Mouse (Mus musculus) liver, adult 2 months (tissue): ENCODE data around the gene Slc4a8. TPM values are rescaled to one million over a fixed set of nuclear protein-coding genes. Genes with fewer than 3 reads are reported as not detected.
"Not testable (repeated sequence)": the region's sequence is repeated elsewhere in the genome, so short reads cannot be mapped to it uniquely, and the experiment has no call there.

Experiments
- DNase-seq: peaks from one replicate; pipeline ENCODE4 v3.0.0-alpha.2; 2011; ENCODE audit warnings: low read depth, low spot score; ENCODE audit errors: extremely low read depth
- H3K27ac ChIP-seq: fragments of 200-500 bp; replicated peaks from 2 replicates; pipeline ENCODE4 v1.5.1; 2012; ENCODE audit warnings: low read depth, mild to moderate bottlenecking, control low read depth, inconsistent platforms, low read length; ENCODE audit not compliant: insufficient read depth
- H3K27me3 ChIP-seq: fragments of 200-500 bp; 2 replicates; pipeline ENCODE4 v1.6.1; 2012; ENCODE audit warnings: mild to moderate bottlenecking, moderate library complexity, low read length, inconsistent platforms; ENCODE audit not compliant: control insufficient read depth, insufficient read depth
- H3K36me3 ChIP-seq: fragments of 200-500 bp; 2 replicates; pipeline ENCODE4 v1.6.1; 2012; ENCODE audit warnings: low read length, inconsistent platforms; ENCODE audit not compliant: control insufficient read depth, insufficient read depth
- H3K4me1 ChIP-seq: fragments of 200-500 bp; 2 replicates; pipeline ENCODE4 v1.6.1; 2011; ENCODE audit warnings: low read length; ENCODE audit not compliant: control insufficient read depth, insufficient read depth
- H3K4me3 ChIP-seq: fragments of 200-500 bp; 2 replicates; pipeline ENCODE4 v1.5.1; 2011; ENCODE audit warnings: low read depth, mild to moderate bottlenecking, control low read depth, low read length, moderate library complexity; ENCODE audit not compliant: insufficient read depth
- H3K79me2 ChIP-seq: fragments of 200-500 bp; 2 replicates; pipeline ENCODE4 v1.6.1; 2012; ENCODE audit warnings: inconsistent platforms, mild to moderate bottlenecking, low read length, moderate library complexity; ENCODE audit not compliant: control insufficient read depth, insufficient read depth
- H3K9ac ChIP-seq: fragments of 200-500 bp; 2 replicates; pipeline ENCODE4 v1.6.1; 2012; ENCODE audit warnings: low read depth, mild to moderate bottlenecking, control low read depth, inconsistent platforms, low read length
- CTCF ChIP-seq: fragments of 200-500 bp; IDR thresholded peaks from 2 replicates; pipeline ENCODE4 v1.5.1; 2011; ENCODE audit warnings: low read depth, low read length, control low read depth
- POLR2A ChIP-seq: fragments of 200-500 bp; IDR thresholded peaks from 2 replicates; pipeline ENCODE4 v1.6.1; 2011; ENCODE audit warnings: low read length, control low read depth; ENCODE audit not compliant: insufficient read depth; ENCODE audit errors: extremely low read depth
- WGBS: fragments of 180-500 bp; shearing (Covaris S2); methylation state at CpG from one replicate; pipeline ENCODE4 v1.1.7; 2018; 5-methylcytosine and 5-hydroxymethylcytosine counted together
- polyA plus RNA-seq: library from polyadenylated mRNA; depleted of rRNA; stranded (reverse); fragments of >200 nt; gene quantifications from 2 replicates; pipeline ENCODE4 v1.2.3, GENCODE M21; 2012
- total RNA-seq: library from RNA; depleted of rRNA; stranded (reverse); fragments of >200 nt; gene quantifications from 2 replicates; pipeline ENCODE4 v1.2.3, GENCODE M21; 2014

Gene Slc4a8
- total and polyA plus RNA-seq, 2 experiments = 0.16 to 0.18 TPM

DNA sequence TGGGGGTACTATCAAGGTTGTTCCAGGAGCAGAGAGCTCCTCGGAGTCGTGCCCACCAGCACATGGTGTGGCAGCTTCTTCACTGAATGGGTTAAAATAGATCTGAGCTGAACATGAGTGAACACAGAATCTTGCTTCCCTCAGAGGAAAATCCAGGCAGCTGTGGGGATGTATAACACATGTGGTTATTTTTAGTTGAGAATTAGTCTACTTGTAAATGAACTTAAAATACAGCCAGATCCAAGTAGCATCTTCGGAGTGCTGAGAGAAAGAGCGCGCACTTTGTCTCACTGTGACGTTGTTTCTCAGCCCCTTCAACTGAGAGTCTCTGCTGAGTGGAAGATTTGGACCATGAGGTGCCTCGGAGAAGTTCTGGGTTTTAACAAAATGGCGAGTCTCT, 53.8 kb downstream of the Slc4a8 start:
- Histone ChIP-seq H3K4me1 (no peaks in the 10 kb centered on the region), H3K79me2 (no peaks in the 10 kb centered on the region), H3K4me3 (no peak overlapping the region), H3K36me3 (no peaks in the 10 kb centered on the region), H3K27me3 (no peaks in the 10 kb centered on the region), H3K9ac (no peak overlapping the region), H3K27ac (no peak overlapping the region)
- no peak for DNase-seq
- TF ChIP-seq POLR2A = no peak
- TF ChIP-seq CTCF = no peak
- 83% methylated on average over 8 of the region's 8 CpGs for WGBS

DNA sequence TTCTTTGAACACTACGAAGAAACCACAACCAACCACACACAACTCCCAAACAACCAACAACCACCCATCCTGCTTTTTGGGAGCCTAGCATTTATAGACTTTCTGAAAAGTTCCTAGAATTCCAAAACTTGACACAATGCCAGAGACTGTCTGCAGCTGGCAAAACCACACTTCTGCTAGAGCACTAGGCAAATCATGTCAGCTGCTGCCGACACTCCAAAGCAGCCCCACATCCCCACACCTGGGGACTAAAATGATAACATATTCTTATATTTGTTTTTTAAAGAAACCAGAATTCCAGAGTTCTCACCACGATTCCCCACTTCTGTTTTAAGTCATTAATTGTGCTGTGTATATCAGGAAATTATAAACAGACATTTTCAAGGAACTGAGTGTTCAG, 57.3 kb downstream of the Slc4a8 start:
- no peak for DNase-seq
- Histone ChIP-seq H3K27ac (no peak overlapping the region), H3K79me2 (no peaks in the 10 kb centered on the region), H3K4me3 (no peak overlapping the region), H3K4me1 (no peaks in the 10 kb centered on the region; the same call in 1 of the 2 replicates), H3K36me3 (no peaks in the 10 kb centered on the region), H3K27me3 (no peaks in the 10 kb centered on the region), H3K9ac (no peak overlapping the region)
- WGBS = 80% methylated on average over 3 of the region's 3 CpGs
- TF ChIP-seq POLR2A = no peak
- no peak for TF ChIP-seq CTCF

DNA sequence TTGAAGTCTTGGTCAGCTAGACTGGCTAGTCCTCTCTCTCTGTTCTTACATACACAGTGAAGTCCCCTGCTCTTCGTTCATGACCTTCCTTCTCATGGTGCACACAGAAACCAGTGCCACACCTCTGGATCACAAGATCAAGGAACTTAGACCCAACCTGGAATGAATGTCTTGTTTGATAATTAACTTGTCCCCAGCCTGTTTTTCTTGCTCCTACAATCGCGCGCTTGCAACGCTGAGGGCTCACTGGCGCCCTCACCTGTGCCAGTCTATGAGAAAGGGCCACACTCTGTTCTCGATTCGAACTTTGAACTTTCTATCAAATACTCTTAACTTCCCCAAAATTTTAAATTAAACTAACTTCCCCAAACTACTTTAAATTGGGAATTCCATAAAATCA, 60.3 kb downstream of the Slc4a8 start:
- 31% methylated on average over 8 of the region's 8 CpGs for WGBS
- DNase-seq = peak; percentile 41
- Histone ChIP-seq H3K9ac (no peak overlapping the region), H3K36me3 (no peaks in the 10 kb centered on the region), H3K27me3 (no peaks in the 10 kb centered on the region), H3K27ac (no peak overlapping the region), H3K4me3 (no peak overlapping the region), H3K79me2 (no peaks in the 10 kb centered on the region), H3K4me1 (no peaks in the 10 kb centered on the region; the same call in 1 of the 2 replicates)
- TF ChIP-seq POLR2A (no peak), CTCF (peak; percentile 33; the same call in 1 of the 2 replicates)

DNA sequence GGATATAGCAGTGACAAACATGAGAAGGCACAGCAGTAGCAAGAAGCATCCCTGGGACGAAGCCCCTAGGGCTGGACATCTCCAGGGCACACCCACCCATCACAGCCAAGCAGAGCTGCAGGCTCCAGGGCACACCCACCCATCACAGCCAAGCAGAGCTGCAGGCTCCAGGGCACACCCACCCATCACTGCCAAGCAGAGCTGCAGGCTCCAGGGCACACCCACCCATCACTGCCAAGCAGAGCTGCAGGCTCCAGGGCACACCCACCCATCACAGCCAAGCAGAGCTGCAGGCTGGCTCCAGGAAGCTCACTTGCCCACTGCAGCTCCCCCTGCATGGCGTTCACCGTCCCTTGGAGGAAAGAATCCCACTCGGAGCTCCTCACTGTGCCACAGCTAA, 60.8 kb downstream of the Slc4a8 start:
- not testable (repeated sequence) for H3K4me1 ChIP-seq, DNase-seq, H3K27ac ChIP-seq, H3K9ac ChIP-seq, H3K36me3 ChIP-seq, H3K79me2 ChIP-seq, H3K4me3 ChIP-seq, H3K27me3 ChIP-seq
- 76% methylated on average over 4 of the region's 4 CpGs for WGBS

DNA sequence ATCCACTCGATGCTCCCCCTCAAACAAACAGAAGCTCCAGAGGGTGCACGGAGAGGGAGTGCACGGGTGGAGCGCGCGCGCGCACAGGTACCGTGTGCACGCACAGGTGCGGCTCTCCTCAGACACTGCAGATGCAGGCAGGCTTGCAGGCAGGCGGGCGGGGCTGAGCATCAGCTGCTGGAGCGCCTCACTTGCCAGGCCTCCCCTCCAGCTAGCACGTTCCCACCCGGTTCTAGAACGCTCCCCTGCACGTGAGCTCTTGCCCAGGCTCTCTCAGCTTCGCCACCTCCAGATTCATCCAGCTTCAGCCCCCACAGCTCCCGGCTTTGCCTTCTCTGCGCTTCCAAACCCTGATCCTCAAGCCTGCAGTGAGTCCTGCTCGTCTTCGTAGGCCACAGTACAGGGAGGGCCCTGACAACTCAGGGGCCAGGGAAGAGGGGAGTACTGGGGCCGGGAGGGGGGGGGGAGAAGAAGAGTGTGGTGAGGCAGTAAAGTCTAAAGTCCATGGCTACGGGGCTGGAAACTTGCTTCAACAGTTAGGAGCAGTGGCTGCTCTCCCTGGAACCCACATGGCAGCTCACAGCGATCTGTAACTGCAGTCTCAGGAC, 63.8 kb downstream of the Slc4a8 start:
- TF ChIP-seq CTCF (no peak), POLR2A (no peak)
- WGBS = 17% methylated on average over 26 of the region's 26 CpGs

DNA sequence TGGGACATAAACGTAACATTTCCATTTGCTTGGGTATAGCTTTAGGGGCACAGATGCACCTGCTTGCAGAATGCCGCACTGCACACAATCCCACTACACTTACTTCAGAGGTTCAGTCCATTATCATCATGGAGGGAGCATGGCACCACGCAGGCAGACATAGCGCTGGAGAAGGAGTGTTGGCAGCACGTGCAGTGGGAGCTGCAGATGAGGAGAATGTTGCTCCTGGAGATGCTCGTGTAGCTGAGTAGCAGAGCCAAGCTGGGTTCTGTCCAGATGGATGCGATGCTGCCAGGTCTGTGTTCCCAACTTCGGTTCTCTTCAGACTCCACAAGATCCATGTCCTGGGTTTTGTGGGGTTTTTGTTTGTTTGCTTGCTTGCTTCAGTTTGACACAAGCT, 64.5 kb downstream of the Slc4a8 start:
- 83% methylated on average over 8 of the region's 8 CpGs for WGBS
- Histone ChIP-seq H3K27ac (no peak overlapping the region), H3K79me2 (no peaks in the 10 kb centered on the region), H3K36me3 (no peaks in the 10 kb centered on the region), H3K9ac (no peak overlapping the region), H3K4me3 (no peak overlapping the region), H3K4me1 (no peaks in the 10 kb centered on the region; the same call in 1 of the 2 replicates), H3K27me3 (no peaks in the 10 kb centered on the region)
- TF ChIP-seq CTCF (no peak), POLR2A (no peak)
- no peak for DNase-seq

More for the DNA sequence above, 63.8 kb downstream of the Slc4a8 start:
- no peak overlapping the region for H3K4me3 ChIP-seq
- H3K27me3 ChIP-seq = no peaks in the 10 kb centered on the region
- H3K27ac ChIP-seq = no peak overlapping the region
- no peaks in the 10 kb centered on the region for H3K79me2 ChIP-seq
- no peak for DNase-seq
- no peaks in the 10 kb centered on the region; the same call in 1 of the 2 replicates for H3K4me1 ChIP-seq
- H3K9ac ChIP-seq = no peak overlapping the region
- no peaks in the 10 kb centered on the region for H3K36me3 ChIP-seq
